Mouse (Mus musculus): Measurements from ENCODE around the gene Gltpd2. TPM values are rescaled to one million over a fixed set of nuclear protein-coding genes. Genes with fewer than 3 reads are reported as not detected.

Gltpd2 gene
- polyA plus RNA-seq, 1 experiment from 2014 or later = not detected

Other genes with a start within 250 kb of the Gltpd2 start
- gene Alox12e, start 196.6 kb upstream of the Gltpd2 start, polyA plus RNA-seq (2014; fragmentation: Nextera tagmentation; extraction: Ambion mirVana) = 0.14 and 0.43 TPM in 2 replicates
- gene Alox15, start 167.2 kb upstream of the Gltpd2 start, polyA plus RNA-seq (2014; fragmentation: Nextera tagmentation; extraction: Ambion mirVana) = 0.34 and 0.84 TPM in 2 replicates
- 34.9 and 39.4 TPM in 2 replicates for gene Pelp1, start 109.2 kb upstream of the Gltpd2 start, polyA plus RNA-seq (2014; fragmentation: Nextera tagmentation; extraction: Ambion mirVana)
- 21.4 and 24.1 TPM in 2 replicates for gene Arrb2, start 86.6 kb upstream of the Gltpd2 start, polyA plus RNA-seq (2014; fragmentation: Nextera tagmentation; extraction: Ambion mirVana)
- gene Med11, start 67.3 kb upstream of the Gltpd2 start, polyA plus RNA-seq (2014; fragmentation: Nextera tagmentation; extraction: Ambion mirVana) = 38.7 and 46.9 TPM in 2 replicates
- 0.18 and 0.26 TPM in 2 replicates for gene Zmynd15, start 59.8 kb upstream of the Gltpd2 start, polyA plus RNA-seq (2014; fragmentation: Nextera tagmentation; extraction: Ambion mirVana)
- gene Cxcl16, start 59.2 kb upstream of the Gltpd2 start, polyA plus RNA-seq (2014; fragmentation: Nextera tagmentation; extraction: Ambion mirVana) = 0.81 and 0.91 TPM in 2 replicates
- gene Tm4sf5, start 14.0 kb upstream of the Gltpd2 start, polyA plus RNA-seq (2014; fragmentation: Nextera tagmentation; extraction: Ambion mirVana) = 0.36 TPM in 1 of 2 replicates, not detected in the other
- gene Vmo1, start 4.6 kb upstream of the Gltpd2 start, polyA plus RNA-seq (2014; fragmentation: Nextera tagmentation; extraction: Ambion mirVana) = 0.45 TPM in 1 of 2 replicates, not detected in the other
- 827 and 878 TPM in 2 replicates for gene Psmb6, start 6.2 kb downstream of the Gltpd2 start, polyA plus RNA-seq (2014; fragmentation: Nextera tagmentation; extraction: Ambion mirVana)
- gene Gm40193, start 13.7 kb downstream of the Gltpd2 start, polyA plus RNA-seq (2014; fragmentation: Nextera tagmentation; extraction: Ambion mirVana) = not detected in 2 replicates
- gene Pld2, start 20.9 kb downstream of the Gltpd2 start, polyA plus RNA-seq (2014; fragmentation: Nextera tagmentation; extraction: Ambion mirVana) = 1.6 and 2.2 TPM in 2 replicates
- 12.6 and 13.7 TPM in 2 replicates for gene Mink1, start 43.7 kb downstream of the Gltpd2 start, polyA plus RNA-seq (2014; fragmentation: Nextera tagmentation; extraction: Ambion mirVana)
- not detected in 2 replicates for gene 4930544D05Rik, start 96.7 kb downstream of the Gltpd2 start, polyA plus RNA-seq (2014; fragmentation: Nextera tagmentation; extraction: Ambion mirVana)
- gene Chrne, start 100.0 kb downstream of the Gltpd2 start, polyA plus RNA-seq (2014; fragmentation: Nextera tagmentation; extraction: Ambion mirVana) = not detected in 2 replicates
- gene Gp1ba, start 119.9 kb downstream of the Gltpd2 start, polyA plus RNA-seq (2014; fragmentation: Nextera tagmentation; extraction: Ambion mirVana) = 0.93 and 1.3 TPM in 2 replicates
- 81.9 and 92.8 TPM in 2 replicates for gene Rnf167, start 128.0 kb downstream of the Gltpd2 start, polyA plus RNA-seq (2014; fragmentation: Nextera tagmentation; extraction: Ambion mirVana)
- gene Slc25a11, start 128.3 kb downstream of the Gltpd2 start, polyA plus RNA-seq (2014; fragmentation: Nextera tagmentation; extraction: Ambion mirVana) = 144 and 150 TPM in 2 replicates
- gene Pfn1, start 135.4 kb downstream of the Gltpd2 start, polyA plus RNA-seq (2014; fragmentation: Nextera tagmentation; extraction: Ambion mirVana) = 1,669 and 1,679 TPM in 2 replicates
- 30.7 and 40.4 TPM in 2 replicates for gene Eno3, start 138.0 kb downstream of the Gltpd2 start, polyA plus RNA-seq (2014; fragmentation: Nextera tagmentation; extraction: Ambion mirVana)
- gene Spag7, start 150.2 kb downstream of the Gltpd2 start, polyA plus RNA-seq (2014; fragmentation: Nextera tagmentation; extraction: Ambion mirVana) = 107 and 118 TPM in 2 replicates
- 4.4 and 7.3 TPM in 2 replicates for gene Camta2, start 168.9 kb downstream of the Gltpd2 start, polyA plus RNA-seq (2014; fragmentation: Nextera tagmentation; extraction: Ambion mirVana)
- 0.73 and 0.82 TPM in 2 replicates for gene Inca1, start 181.0 kb downstream of the Gltpd2 start, polyA plus RNA-seq (2014; fragmentation: Nextera tagmentation; extraction: Ambion mirVana)
- gene Kif1c, start 181.4 kb downstream of the Gltpd2 start, polyA plus RNA-seq (2014; fragmentation: Nextera tagmentation; extraction: Ambion mirVana) = 7.5 and 8.3 TPM in 2 replicates
- 6.7 and 7.3 TPM in 2 replicates for gene Zfp3, start 245.0 kb downstream of the Gltpd2 start, polyA plus RNA-seq (2014; fragmentation: Nextera tagmentation; extraction: Ambion mirVana)